Mouse (Mus musculus): ENCODE data around the gene Cenpj. TPM values are rescaled to one million over a fixed set of nuclear protein-coding genes. Genes with fewer than 3 reads are reported as not detected.

Gene Cenpj
- polyA plus RNA-seq, 1 experiment from 2014 or later, result 20.9 TPM

GRCm38 (mm10) chr14:56575969-56576901 lies 1.0 kb upstream of the Cenpj start:
- 74% methylated on average over 18 of the region's 18 CpGs for WGBS
- peak overlapping the region; percentile 63 for H3K4me3 ChIP-seq
- DNase-seq (ENCODE audit: low spot score), result no peak

GRCm38 (mm10) chr14:56572546-56572945 lies 2.7 kb downstream of the Cenpj start:
- Histone ChIP-seq H3K4me1 (peaks cover 28% of the 10 kb centered on the region), H3K9me3 (no peaks in the 10 kb centered on the region), H3K27me3 (replicated peaks; ENCODE audit: low read depth, poor library complexity, severe bottlenecking) (peaks cover 4% of the 10 kb centered on the region; the same call in 1 of the 2 replicates), H3K36me3 (replicated peaks) (no peaks in the 10 kb centered on the region), H3K4me3 (peak overlapping the region; percentile 86), H3K27ac (replicated peaks) (no peak overlapping the region)
- WGBS, result 79% methylated on average over 2 of the region's 2 CpGs
- DNase-seq (ENCODE audit: low spot score), result no peak

More at GRCm38 (mm10) chr14:56575969-56576901, 1.0 kb upstream of the Cenpj start:
- Histone ChIP-seq H3K36me3 (replicated peaks) (no peaks in the 10 kb centered on the region), H3K27ac (replicated peaks) (no peak overlapping the region), H3K9me3 (no peaks in the 10 kb centered on the region), H3K4me1 (peaks cover 20% of the 10 kb centered on the region), H3K27me3 (replicated peaks; ENCODE audit: low read depth, poor library complexity, severe bottlenecking) (peaks cover 4% of the 10 kb centered on the region; the same call in 1 of the 2 replicates)

GRCm38 (mm10) chr14:56571310-56572093 lies 3.7 kb downstream of the Cenpj start:
- H3K4me3 ChIP-seq, result peak overlapping the region; percentile 86
- DNase-seq (ENCODE audit: low spot score), result peak; percentile 98
- WGBS, result under 1% methylated on average over 59 of the region's 59 CpGs

GRCm38 (mm10) chr14:56569041-56569440 lies 6.2 kb downstream of the Cenpj start:
- WGBS, result 88% methylated on average over 4 of the region's 4 CpGs
- Histone ChIP-seq H3K9me3 (no peaks in the 10 kb centered on the region), H3K27ac (replicated peaks) (no peak overlapping the region), H3K27me3 (replicated peaks; ENCODE audit: low read depth, poor library complexity, severe bottlenecking) (no peaks in the 10 kb centered on the region), H3K36me3 (replicated peaks) (peaks cover 15% of the 10 kb centered on the region), H3K4me1 (peaks cover 22% of the 10 kb centered on the region), H3K4me3 (no peak overlapping the region)
- DNase-seq (ENCODE audit: low spot score), result no peak

More at GRCm38 (mm10) chr14:56571310-56572093, 3.7 kb downstream of the Cenpj start:
- Histone ChIP-seq H3K4me1 (peaks cover 32% of the 10 kb centered on the region), H3K9me3 (no peaks in the 10 kb centered on the region), H3K27me3 (replicated peaks; ENCODE audit: low read depth, poor library complexity, severe bottlenecking) (peaks cover 4% of the 10 kb centered on the region; the same call in 1 of the 2 replicates), H3K27ac (replicated peaks) (peak overlapping the region; percentile 90), H3K36me3 (replicated peaks) (peaks cover 4% of the 10 kb centered on the region)

- Histone ChIP-seq H3K27me3 (replicated peaks; ENCODE audit: low read depth, poor library complexity, severe bottlenecking) (no peaks in the 10 kb centered on the region), H3K4me1 (peaks cover 20% of the 10 kb centered on the region), H3K9me3 (no peaks in the 10 kb centered on the region), H3K27ac (replicated peaks) (no peak overlapping the region), H3K36me3 (replicated peaks) (peaks cover 29% of the 10 kb centered on the region), H3K4me3 (no peak overlapping the region)
- no peak for DNase-seq (ENCODE audit: low spot score)
- WGBS, result 68% methylated on average over 7 of the region's 7 CpGs
These were observed 7.7 kb downstream of the Cenpj start for GRCm38 (mm10) chr14:56567476-56567875.

GRCm38 (mm10) chr14:56559134-56559533 lies 16.1 kb downstream of the Cenpj start:
- Histone ChIP-seq H3K27me3 (replicated peaks; ENCODE audit: low read depth, poor library complexity, severe bottlenecking) (no peaks in the 10 kb centered on the region), H3K36me3 (replicated peaks) (peaks cover 75% of the 10 kb centered on the region), H3K27ac (replicated peaks) (no peak overlapping the region), H3K4me3 (no peak overlapping the region), H3K9me3 (no peaks in the 10 kb centered on the region), H3K4me1 (no peaks in the 10 kb centered on the region)
- 88% methylated on average over 3 of the region's 3 CpGs for WGBS
- DNase-seq (ENCODE audit: low spot score), result no peak

- no peaks in the 10 kb centered on the region for H3K4me1 ChIP-seq
- H3K27ac ChIP-seq (replicated peaks), result no peak overlapping the region
- WGBS, result 95% methylated on average over 2 of the region's 2 CpGs
- no peaks in the 10 kb centered on the region for H3K9me3 ChIP-seq
- no peak overlapping the region for H3K4me3 ChIP-seq
- no peak for DNase-seq (ENCODE audit: low spot score)
- H3K27me3 ChIP-seq (replicated peaks; ENCODE audit: low read depth, poor library complexity, severe bottlenecking), result no peaks in the 10 kb centered on the region
- peaks cover 85% of the 10 kb centered on the region for H3K36me3 ChIP-seq (replicated peaks)
These were observed 20.5 kb downstream of the Cenpj start for GRCm38 (mm10) chr14:56554716-56555115.

- H3K36me3 ChIP-seq (replicated peaks), result peaks cover 82% of the 10 kb centered on the region
- H3K27me3 ChIP-seq (replicated peaks; ENCODE audit: low read depth, poor library complexity, severe bottlenecking), result no peaks in the 10 kb centered on the region
These were observed 21.9 kb downstream of the Cenpj start for GRCm38 (mm10) chr14:56553331-56553730.

GRCm38 (mm10) chr14:56552924-56553323 lies 22.3 kb downstream of the Cenpj start:
- Histone ChIP-seq H3K27ac (replicated peaks) (no peak overlapping the region), H3K9me3 (no peaks in the 10 kb centered on the region), H3K4me3 (no peak overlapping the region), H3K27me3 (replicated peaks; ENCODE audit: low read depth, poor library complexity, severe bottlenecking) (no peaks in the 10 kb centered on the region), H3K4me1 (no peaks in the 10 kb centered on the region), H3K36me3 (replicated peaks) (peaks cover 81% of the 10 kb centered on the region)
- DNase-seq (ENCODE audit: low spot score), result no peak
- 91% methylated on average over 6 of the region's 6 CpGs for WGBS

More at GRCm38 (mm10) chr14:56553331-56553730, 21.9 kb downstream of the Cenpj start:
- Histone ChIP-seq H3K4me3 (no peak overlapping the region), H3K27ac (replicated peaks) (no peak overlapping the region), H3K4me1 (no peaks in the 10 kb centered on the region), H3K9me3 (no peaks in the 10 kb centered on the region)
- no peak for DNase-seq (ENCODE audit: low spot score)
- 92% methylated on average over 7 of the region's 7 CpGs for WGBS

GRCm38 (mm10) chr14:56550960-56551359 lies 24.3 kb downstream of the Cenpj start:
- H3K27me3 ChIP-seq (replicated peaks; ENCODE audit: low read depth, poor library complexity, severe bottlenecking), result no peaks in the 10 kb centered on the region
- 91% methylated on average over 4 of the region's 4 CpGs for WGBS
- no peaks in the 10 kb centered on the region for H3K9me3 ChIP-seq
- no peak overlapping the region for H3K27ac ChIP-seq (replicated peaks)
- H3K4me1 ChIP-seq, result no peaks in the 10 kb centered on the region
- DNase-seq (ENCODE audit: low spot score), result no peak
- H3K36me3 ChIP-seq (replicated peaks), result peaks cover 83% of the 10 kb centered on the region
- no peak overlapping the region for H3K4me3 ChIP-seq

GRCm38 (mm10) chr14:56545491-56545890 lies 29.7 kb downstream of the Cenpj start:
- WGBS, result 94% methylated on average over 4 of the region's 4 CpGs
- no peak overlapping the region for H3K27ac ChIP-seq (replicated peaks)
- no peaks in the 10 kb centered on the region for H3K4me1 ChIP-seq
- peaks cover 67% of the 10 kb centered on the region for H3K36me3 ChIP-seq (replicated peaks)
- no peaks in the 10 kb centered on the region for H3K27me3 ChIP-seq (replicated peaks; ENCODE audit: low read depth, poor library complexity, severe bottlenecking)
- H3K4me3 ChIP-seq, result no peak overlapping the region
- no peak for DNase-seq (ENCODE audit: low spot score)
- H3K9me3 ChIP-seq, result no peaks in the 10 kb centered on the region

GRCm38 (mm10) chr14:56544946-56545345 lies 30.3 kb downstream of the Cenpj start:
- no peak overlapping the region for H3K4me3 ChIP-seq
- H3K36me3 ChIP-seq (replicated peaks), result peaks cover 62% of the 10 kb centered on the region
- 86% methylated on average over 1 of the region's 1 CpGs for WGBS
- H3K27ac ChIP-seq (replicated peaks), result no peak overlapping the region
- H3K27me3 ChIP-seq (replicated peaks; ENCODE audit: low read depth, poor library complexity, severe bottlenecking), result no peaks in the 10 kb centered on the region
- no peak for DNase-seq (ENCODE audit: low spot score)
- no peaks in the 10 kb centered on the region for H3K9me3 ChIP-seq
- H3K4me1 ChIP-seq, result no peaks in the 10 kb centered on the region
